Mouse (Mus musculus) heart, adult 2 months (tissue): ENCODE results near the gene Tceanc2.

Experiments
- CTCF ChIP-seq: fragments of 200-600 bp; IDR thresholded peaks from 2 replicates; pipeline ENCODE4 v1.8.1; 2022; ENCODE audit warnings: antibody characterized with exemption, mild to moderate bottlenecking, moderate library complexity
- POLR2A ChIP-seq: fragments of 200-500 bp; IDR thresholded peaks from 2 replicates; pipeline ENCODE4 v1.6.1; 2011; ENCODE audit warnings: mild to moderate bottlenecking, low read depth, low read length, control low read depth; ENCODE audit not compliant: insufficient read depth

DNA sequence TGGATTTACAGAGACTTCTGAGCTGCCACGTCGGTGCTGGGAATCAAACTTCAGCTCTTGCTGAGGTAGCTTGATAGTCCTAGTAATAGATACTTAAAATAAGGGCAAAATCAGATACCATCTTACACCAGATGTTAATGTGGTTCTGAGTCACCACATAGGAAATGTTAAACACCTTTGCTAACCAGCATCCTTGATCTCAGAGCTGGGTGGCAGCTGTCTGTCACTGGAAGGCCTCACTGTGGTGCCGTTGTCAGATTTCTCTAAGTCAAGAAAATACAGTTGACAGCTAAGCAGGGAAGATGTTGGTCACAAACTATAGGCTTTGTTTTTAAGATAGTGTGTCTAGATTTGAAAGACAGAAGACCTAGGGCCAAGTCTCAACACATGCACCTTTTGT lies 22.9 kb upstream of the Tceanc2 start:
- TF ChIP-seq CTCF (no peak), POLR2A (no peak)
